Mouse (Mus musculus) right cerebral cortex, postnatal 36 days (tissue): ENCODE data around the gene Chpf.

ENCODE experiments used
- DNase-seq, 2 experiments: peaks; one replicate each; pipeline ENCODE4 v3.0.0; 2022; ENCODE audit warnings: low spot score in 2 of 2, mixed read lengths in 1 of 2

The Chpf gene

GRCm38 (mm10) chr1:75478916-75479634, at the start of gene Chpf, which contains the start of gene Tmem198:
Chpf (minus strand) TSS chr1:75479307.
Tmem198 (plus strand) TSS chr1:75479532.
- DNase-seq: peak; percentile 97

GRCm38 (mm10) chr1:75524679-75525078, 45.6 kb upstream of the Chpf start:
- DNase-seq: no peak

GRCm38 (mm10) chr1:75521321-75522031, 42.4 kb upstream of the Chpf start, which contains the start of gene Stk11ip:
Stk11ip (plus strand) TSS chr1:75521529.
- peak; percentile 90 to 91 for DNase-seq

- no peak for DNase-seq
Observed at GRCm38 (mm10) chr1:75519576-75519975, 40.5 kb upstream of the Chpf start.

- DNase-seq: no peak
Observed at GRCm38 (mm10) chr1:75518427-75518826, 39.3 kb upstream of the Chpf start.

GRCm38 (mm10) chr1:75517984-75518383, 38.9 kb upstream of the Chpf start:
- no peak for DNase-seq

- no peak for DNase-seq
Observed at GRCm38 (mm10) chr1:75516703-75517380, 37.7 kb upstream of the Chpf start.

GRCm38 (mm10) chr1:75512550-75512949, 33.4 kb upstream of the Chpf start:
- no peak for DNase-seq

GRCm38 (mm10) chr1:75511437-75512210, 32.5 kb upstream of the Chpf start:
- no peak for DNase-seq

- DNase-seq: no peak
Observed at GRCm38 (mm10) chr1:75510154-75510553, 31.0 kb upstream of the Chpf start.

GRCm38 (mm10) chr1:75509586-75509985, 30.5 kb upstream of the Chpf start:
- no peak for DNase-seq

- DNase-seq: no peak
Observed at GRCm38 (mm10) chr1:75507006-75507405, 27.9 kb upstream of the Chpf start, which contains the start of gene Inha. Inha (plus strand) TSS chr1:75507077.

- no peak for DNase-seq
Observed at GRCm38 (mm10) chr1:75505956-75506831, 27.1 kb upstream of the Chpf start, which contains the start of gene Obsl1. Obsl1 (minus strand) TSS chr1:75506452.

GRCm38 (mm10) chr1:75505159-75505955, 26.2 kb upstream of the Chpf start:
- peak; percentile 80 to 83 for DNase-seq

GRCm38 (mm10) chr1:75504256-75505045, 25.3 kb upstream of the Chpf start:
- peak in 1 of 2 experiments; percentile 52 for DNase-seq

- DNase-seq: no peak
Observed at GRCm38 (mm10) chr1:75503651-75503980, 24.5 kb upstream of the Chpf start.

GRCm38 (mm10) chr1:75502945-75503650, 24.0 kb upstream of the Chpf start:
- DNase-seq: no peak

GRCm38 (mm10) chr1:75501905-75502304, 22.8 kb upstream of the Chpf start:
- no peak for DNase-seq
